Mouse (Mus musculus) kidney, adult 2 months (tissue): ENCODE data around the gene Igf2bp1.

Source experiments
- CTCF ChIP-seq: fragments of 200-500 bp; conservative IDR thresholded peaks from 2 replicates; pipeline ENCODE4 v1.5.1; 2011; ENCODE audit warnings: low read depth, mild to moderate bottlenecking, control low read depth, low read length, moderate library complexity, mixed read lengths; ENCODE audit not compliant: insufficient read depth, insufficient read length
- POLR2A ChIP-seq: fragments of 200-500 bp; IDR thresholded peaks from one replicate; pipeline ENCODE4 v1.6.1; 2011; ENCODE audit warnings: low read depth, low read length, control low read depth

GRCm38 (mm10) chr11:96046028-96046427 is 40.3 kb upstream of the Igf2bp1 start:
- TF ChIP-seq CTCF: no peak
- TF ChIP-seq POLR2A: no peak
